Mouse (Mus musculus) frontal cortex, postnatal 36 days (tissue): ENCODE measurements at regions not wholly inside any gene's neighbourhood (a gene's known extent, or its start where the extent isn't known, plus 50 kb on each side); places are given as distances from the start of the nearest gene placed in this dataset.

Source experiments
- DNase-seq, 2 experiments: peaks; one replicate each; pipeline ENCODE4 v3.0.0; 2022; ENCODE audit warnings: low spot score in 2 of 2

DNA sequence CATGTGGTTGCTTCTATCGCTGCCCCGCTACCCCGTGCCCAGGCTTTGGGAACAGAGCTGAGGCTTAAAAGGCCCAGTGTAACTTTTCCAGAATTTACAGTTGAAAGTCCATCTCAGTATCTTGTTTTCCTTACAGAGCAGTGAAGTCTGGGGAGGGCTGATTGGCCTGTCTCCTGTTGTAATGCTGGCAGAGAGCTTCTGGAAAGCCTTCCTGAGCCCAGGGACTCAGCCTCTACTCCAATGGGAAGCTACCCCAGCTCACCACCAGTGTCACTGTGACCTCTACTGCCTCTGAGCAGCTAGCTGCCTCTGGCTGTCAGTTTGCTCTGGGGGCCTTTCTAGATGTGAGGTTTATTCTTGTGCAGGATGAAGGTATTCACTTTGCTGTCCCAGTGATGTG is 87.5 kb downstream of the Kcnrg start:
- DNase-seq: no peak

DNA sequence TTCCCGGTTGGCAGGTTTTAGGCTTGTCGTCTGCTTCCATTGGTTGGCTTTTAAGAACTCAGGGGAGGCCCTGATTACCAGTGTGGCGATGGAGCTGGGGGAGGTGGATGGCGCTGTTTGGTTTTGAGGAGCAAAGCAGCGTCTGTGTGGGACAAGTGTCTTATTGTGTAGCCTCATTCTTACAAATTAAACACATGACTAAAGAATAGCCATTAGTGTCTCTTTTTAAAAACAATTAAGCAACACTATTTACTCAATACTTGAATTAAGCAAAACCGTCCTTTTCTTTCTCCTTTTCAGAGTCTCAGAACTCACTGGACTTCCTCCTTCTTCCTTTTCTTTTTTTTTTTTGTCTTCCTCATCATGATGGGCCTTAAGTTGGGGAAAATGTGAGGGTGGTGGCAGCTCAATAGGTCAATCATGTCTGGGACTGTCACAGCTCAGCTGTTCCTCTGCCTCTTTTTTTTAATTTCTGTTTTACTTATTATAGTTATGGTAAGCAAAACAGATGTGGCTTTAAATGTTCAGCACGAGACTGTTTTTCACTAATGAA is 89.1 kb downstream of the Kcnrg start:
- DNase-seq: no peak

DNA sequence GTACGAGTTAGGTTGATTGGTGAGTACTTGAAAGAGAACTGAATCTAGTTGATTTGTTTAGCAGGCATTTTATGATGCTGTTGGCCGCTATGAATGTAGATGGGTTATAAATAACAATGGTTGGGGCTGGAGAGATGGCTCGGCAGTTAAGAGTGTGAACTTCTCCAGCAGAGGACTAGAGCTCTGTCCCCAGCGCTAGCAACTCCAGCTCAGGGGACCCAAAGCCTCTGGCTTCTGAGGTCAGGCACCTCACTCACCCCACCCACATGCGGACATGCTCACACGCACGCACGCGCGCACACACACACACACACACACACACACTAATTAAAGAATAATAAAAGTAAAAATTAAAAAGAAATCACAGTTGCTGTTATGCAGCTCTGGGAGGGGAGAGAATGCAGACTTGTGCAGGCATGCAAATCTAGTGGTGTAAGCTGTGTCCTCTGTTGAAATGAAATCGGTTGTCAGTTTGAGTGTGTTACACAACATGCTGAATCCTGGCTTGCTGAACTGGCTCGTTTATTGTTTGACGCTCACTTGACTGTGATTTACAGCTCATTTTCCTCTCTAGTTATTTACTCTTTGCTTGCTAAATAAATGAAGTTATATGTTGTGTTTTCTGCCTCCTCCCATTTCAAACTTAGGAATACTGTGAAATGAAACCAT is 89.8 kb downstream of the Kcnrg start:
- DNase-seq: no peak

DNA sequence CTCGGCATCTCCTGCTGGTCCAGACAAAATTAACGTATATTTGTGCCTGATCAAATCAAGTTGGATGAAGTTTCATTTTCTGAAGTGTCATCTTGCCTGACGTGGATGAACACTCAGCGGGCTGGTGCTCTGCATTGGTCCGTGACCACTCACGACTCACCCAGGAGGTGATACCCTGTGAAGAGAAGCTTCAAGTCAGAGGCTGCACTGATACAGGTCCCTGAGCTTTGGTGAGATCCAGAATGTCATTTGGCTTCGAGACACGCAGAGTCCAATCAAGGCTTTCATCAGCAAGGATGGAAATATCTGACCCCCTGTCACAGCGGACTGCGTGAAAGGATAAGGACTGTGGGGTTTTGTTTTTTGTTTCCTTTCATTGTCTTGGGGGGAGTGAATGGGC is 90.4 kb downstream of the Kcnrg start:
- no peak for DNase-seq

DNA sequence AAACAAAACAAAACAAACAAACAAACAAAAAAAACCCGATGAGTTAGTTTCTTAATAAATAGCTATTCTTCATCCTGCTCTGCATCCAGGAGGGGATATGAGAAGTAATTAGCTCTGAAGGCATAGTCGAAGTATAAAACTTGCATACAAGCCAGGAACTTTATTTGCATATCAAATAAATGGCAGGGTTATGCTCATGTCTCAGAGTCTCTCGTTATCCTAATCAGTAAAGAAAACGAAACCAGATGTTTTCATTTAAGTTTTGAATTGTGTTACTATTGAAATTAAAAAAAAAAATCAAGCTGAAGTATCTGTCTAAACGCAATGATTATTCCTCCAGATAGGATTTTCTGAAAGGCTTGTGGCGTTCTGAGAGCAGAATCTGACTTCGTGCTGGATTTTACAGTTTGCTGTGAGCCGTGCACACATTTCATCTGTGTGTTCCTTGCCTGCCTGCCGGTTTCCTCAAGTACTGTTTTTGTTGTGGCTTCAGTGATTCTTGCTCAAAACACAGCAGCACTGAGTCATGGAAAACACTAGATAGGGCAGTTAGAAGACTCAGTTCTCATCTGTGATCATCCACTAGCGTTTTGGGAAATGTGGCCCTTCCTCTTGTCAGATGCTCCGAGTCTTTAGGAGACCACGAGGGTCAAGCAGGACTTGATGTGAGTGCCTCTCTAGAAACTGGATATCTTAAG is 91.2 kb downstream of the Kcnrg start:
- no peak for DNase-seq

DNA sequence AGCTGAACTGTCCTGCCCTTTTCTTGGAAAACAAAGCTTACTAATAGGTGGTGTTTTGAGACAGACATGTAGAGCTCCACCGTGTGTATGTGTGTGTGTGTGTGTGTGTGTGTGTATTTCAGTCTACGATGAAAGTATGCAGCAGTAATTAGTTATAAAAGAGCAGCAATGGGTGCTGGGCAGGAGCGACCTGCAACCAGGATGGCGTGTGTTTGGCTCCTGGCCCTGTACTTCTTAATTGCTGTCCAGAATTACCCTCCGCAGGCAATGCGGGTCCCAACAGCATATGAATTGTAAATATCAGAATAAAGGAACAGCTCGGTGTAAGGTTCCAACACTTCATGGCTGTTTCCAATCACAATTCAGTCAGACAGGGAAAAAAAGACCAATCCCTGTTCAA is 92.4 kb downstream of the Kcnrg start:
- DNase-seq: no peak

DNA sequence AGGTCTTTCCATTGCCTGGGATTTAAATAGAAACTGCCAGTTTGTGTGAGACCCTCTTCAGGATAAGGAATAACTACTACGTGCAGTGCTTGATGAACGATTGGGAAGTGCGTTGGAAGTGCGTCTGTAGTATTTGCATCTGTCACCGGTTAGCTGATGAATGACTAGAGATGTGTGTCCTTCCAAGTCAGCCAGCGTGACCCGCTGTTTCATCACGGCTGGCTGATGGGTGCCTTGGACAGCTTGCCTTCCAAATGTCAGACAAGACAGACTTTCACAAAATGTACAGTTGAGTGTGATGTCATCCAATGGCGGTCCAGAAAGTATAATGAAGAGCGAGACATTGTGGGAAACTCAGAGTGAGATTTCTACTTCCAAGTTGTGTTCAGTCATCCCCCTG is 93.9 kb downstream of the Kcnrg start:
- DNase-seq: no peak

DNA sequence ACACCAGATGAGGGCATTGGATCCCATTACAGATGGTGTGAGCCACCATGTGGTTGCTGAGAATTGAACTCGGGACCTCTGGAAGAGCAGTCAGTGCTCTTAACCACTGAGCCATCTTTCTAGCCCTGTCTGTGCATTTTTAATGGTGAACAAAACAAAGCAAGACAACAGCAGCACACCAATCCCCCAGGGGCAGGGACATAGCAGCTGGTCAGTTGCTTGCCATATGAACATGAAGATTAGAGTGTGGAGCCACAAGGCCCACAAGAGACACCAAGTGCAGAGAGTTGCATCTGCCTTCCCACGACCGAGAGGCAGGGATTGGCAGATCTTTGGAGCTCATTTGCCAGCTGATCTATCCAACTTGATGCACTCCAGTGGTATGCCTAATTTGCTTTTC is 96.7 kb downstream of the Kcnrg start:
- no peak for DNase-seq

DNA sequence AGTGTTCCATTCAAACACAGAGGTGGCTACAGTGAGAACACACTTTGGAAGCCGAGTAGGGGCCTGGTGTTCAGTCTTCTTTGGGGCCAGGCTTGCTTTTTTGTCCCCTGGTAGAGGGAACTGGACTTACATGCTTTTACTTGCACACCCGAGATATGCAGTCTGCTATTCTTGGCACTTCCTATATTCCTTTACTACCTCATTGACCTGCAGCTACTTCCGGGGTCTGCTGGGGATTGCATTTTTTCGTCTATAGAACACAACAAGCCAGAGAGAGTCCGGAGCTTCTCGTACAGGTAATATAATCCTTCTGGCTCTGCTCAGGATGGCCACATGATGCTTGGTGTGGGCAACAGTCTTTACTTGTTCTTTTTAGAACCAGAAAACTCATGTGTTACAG is 99.7 kb downstream of the Kcnrg start:
- DNase-seq: no peak

DNA sequence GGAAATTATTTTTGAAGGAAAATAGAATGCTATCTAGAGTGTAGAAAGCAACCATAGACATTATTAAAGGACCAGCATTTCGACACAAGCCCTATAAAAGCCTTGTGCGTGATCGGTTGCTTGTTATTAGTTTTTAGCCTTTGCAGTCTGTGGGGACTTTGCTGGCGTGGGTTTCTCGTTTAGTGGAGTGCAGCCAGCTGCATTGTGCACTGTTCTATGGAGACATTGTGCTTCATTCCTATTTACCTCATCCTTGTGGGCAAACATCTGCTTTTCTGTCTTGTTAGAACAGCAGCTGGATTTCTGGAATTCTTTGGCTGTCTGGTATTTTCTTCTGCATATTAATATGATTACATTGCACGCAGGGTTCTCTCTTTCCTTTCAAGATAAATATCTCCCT is 101.1 kb downstream of the Kcnrg start:
- DNase-seq: no peak

DNA sequence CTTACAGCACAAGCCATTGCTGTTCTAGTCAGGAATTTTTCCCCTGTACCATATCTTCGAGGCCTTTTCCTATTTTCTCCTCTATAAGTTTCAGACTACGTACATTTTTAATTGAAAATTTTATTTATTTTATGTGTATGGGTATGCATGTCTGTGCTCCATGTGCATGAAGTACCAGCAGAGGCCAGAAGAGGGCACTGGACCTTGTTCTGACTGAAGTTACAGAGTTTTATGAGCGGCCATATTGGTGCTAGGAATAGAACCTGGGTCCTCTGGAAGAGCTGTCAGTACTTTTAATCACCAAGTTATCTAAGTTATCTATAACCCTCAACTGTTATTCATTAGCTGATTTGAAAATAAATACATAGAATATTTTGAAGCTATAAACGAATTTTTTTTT is 108.5 kb downstream of the Kcnrg start:
- no peak for DNase-seq

DNA sequence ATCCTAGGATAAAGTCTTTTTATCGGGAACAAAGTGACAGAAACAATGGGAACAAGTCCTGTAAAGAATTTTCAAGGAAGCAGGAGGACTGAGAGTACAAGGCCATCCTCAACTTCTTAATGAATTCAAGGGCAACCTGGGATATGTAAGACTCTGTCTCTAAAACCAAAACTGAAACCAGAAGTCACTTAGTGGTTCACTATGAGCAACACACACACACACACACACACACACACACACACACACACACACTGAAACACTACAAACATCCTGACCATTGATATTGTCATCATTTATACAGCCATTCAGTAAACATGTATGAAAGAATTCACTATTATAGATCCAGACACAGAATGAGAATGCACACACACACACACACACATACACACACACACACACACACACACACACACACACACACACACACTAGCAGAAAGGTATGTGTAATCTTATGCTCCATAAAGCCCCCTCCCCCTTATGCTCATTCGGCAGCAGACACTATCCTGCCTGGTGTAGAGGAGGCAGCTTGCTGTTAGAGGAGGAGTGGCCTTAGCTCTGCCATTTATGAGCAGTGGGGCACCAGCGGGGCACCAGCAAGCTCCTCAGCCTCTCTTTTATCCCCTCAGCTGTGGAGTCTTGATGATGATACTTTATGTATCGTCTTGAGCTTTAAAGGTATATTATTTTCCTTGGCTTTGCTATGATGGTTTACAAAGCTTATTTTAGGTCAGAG is 111.3 kb downstream of the Kcnrg start:
- no peak for DNase-seq

DNA sequence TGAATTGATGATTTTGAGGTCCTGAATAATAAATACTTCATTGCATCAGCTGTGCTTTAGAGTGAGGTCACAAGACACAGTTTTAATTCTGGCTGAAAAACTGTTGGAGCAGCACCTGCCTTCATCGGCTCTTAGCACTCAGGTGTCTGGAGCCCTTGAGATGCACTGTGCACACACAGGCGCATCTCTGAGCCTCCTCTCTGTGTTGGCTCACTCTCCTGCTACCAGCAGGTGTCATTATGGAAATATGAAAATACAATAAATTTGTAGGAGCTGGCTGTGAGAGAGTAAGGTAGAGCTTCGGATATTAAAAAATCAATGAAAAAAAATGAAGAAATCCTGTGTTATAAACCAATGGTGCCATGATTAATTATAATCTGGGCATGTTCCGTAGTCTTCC is 114.0 kb downstream of the Kcnrg start:
- no peak for DNase-seq

DNA sequence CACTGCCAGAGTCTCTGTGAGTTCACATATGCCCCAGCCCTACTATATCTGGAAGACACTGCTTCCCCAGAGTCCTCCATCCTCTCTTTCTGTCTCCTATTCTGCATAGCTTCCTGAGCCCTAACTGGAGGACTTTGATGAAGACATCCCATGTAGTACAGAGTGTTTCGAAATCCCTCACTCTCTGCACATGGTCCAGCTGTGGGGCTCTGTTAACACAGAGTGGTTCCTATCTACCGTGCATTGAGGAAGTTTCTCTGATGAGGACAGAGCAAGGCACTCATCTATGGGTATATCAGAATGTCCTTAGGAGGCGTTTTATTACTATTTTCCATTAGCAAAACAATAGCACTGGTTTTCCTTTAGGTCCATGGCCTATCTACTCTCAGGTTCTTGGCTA is 117.7 kb downstream of the Kcnrg start:
- no peak for DNase-seq

DNA sequence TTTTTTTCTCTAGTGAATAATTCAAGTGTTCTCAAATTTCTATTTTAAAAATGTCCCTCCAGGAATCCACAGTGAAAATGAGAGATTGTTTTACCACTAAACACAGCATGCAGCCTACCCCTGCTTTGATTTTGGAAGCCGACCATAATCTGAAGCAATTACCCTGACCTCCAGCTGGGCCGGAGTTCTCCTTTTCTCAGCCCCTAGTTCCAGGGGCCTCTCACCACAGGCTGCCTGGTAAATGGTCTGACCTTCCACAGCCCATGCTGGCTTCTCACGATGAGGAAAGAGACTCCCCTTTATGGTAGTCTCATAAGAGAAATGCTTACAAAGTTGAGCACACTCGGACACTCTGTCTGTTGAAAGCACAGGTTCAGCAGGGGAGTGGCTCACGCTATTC is 121.3 kb downstream of the Kcnrg start:
- no peak for DNase-seq

DNA sequence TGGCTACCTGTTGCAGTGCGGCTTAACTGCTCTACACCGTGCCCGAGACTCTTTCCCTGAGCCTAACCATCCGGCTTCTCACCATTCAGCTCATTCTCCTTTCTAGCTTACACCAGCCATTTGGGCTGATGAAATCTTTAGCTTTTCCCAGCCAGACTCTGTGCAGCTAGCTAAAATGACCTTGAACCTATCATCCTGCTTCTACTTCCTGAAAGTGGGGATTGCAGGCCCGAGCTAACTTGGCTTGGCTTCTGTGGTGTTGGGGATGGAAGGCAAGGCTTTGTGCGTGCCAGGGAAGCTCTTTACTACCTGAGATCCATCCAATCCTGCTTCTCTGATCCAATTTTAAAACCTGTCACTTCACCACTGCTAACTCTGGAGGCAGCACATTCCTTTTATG is 128.3 kb downstream of the Kcnrg start:
- DNase-seq: no peak

DNA sequence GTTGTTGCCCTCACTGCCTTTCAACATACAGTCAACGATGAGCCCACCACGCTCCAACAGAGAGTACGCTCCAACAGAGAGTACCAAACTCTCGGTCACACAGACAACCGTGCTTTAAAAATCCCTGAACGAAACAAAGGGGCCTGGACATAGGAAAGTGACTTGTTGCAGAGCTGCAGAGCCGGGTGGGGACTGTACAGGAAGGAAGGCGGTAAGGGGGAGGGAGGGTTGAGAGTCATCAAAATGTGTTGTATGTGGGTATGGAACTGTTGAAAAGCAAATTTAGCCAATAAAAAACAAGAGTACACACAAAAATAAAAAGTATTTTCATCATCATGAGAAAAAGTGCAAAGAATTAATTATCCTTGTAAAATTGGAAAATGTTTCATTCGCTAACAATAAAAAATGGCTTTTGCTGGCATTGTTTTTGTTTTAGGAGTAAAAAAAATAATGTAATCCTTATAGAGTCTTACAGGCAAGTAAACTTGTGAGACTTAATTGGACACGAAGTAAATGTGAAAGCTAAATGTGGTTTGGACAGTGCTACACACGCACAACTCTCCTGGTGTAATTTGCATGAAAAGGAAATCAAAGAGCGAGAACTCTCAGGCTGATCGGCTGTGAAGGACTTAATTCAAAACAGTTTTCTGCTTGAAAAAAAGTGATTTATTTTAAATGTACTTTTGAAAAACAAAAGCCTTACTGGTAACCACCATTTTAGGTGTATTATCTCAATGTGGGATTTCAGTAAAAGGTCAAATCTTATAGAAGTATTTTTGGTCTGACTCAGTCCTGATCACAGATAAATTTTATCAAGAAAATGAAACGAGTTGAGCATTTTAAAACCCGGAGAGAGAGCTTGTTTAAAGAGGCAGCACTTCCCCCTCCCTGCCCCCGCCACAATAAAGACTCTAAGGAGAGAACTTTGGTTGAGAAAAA is 129.4 kb downstream of the Kcnrg start:
- DNase-seq: no peak

DNA sequence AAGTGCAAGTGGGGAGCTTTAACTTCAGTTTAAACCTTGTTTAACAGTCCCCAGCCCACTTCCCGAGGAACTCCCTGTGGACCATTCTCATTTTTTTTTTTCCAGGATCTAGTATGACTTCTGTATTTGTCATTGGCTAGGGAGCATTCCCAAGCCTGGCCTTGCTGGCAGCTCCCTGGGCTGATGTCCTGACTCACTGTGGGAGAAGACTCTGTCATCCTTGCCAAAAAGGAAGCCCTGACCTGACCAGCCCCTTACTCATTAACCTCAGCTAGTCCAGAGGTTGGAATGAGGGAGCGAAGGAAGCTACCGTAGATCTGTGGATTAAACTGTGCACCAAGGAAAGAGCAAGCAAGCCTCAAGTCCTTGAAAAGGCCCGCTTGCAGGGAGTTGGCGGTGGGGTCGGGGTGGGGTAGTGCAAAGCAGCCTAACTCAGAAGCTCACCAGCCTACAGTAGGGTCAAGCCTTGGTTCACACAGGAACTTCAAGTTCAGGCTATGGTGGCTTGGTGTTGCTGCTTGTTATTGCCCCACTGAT is 130.3 kb downstream of the Kcnrg start:
- DNase-seq: no peak

DNA sequence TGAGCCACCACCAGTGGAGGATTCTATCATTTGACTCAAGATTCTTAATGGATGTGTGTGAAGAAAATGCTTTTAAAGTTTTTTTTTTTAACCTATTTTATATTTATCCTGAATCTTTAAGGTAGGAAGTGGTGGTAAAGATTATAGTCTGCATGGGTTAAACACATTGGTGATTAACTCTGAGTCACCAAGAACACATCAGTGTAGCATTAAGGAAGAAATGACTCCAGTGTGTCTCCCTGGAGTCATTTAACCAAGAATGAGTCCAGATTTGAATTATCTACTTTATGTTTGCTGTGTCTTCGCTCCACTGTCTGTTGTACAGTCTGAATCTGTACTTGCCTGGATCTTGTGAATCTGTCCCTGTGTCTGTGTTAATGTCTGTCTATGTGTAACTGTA is 132.2 kb downstream of the Kcnrg start:
- no peak for DNase-seq

DNA sequence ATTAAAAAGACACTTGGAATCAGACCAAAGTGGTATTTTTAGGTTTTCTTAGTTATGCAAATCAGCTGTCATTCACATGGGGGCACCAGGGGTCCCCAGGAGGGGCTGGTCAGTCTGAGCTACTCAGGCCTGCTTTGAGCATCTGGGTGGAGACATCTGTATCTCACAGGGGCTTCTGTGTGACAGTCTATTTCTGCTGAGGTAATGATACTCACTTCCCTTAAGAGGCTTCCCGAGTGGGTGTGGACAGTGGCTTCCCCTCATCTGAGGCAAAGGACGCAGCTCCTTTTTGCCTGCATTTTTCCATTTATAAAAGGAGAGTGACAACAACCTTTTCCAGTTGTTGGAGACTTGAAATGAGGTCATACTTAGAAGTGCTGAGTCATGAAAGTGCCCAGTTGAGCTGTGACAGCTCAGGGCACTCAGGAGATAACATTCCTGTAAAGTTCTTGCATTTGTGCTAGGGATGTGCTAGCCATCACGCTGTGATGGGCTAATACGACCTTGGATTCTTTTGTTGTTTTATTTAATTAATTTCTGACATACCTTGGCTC is 136.7 kb downstream of the Kcnrg start:
- DNase-seq: no peak

DNA sequence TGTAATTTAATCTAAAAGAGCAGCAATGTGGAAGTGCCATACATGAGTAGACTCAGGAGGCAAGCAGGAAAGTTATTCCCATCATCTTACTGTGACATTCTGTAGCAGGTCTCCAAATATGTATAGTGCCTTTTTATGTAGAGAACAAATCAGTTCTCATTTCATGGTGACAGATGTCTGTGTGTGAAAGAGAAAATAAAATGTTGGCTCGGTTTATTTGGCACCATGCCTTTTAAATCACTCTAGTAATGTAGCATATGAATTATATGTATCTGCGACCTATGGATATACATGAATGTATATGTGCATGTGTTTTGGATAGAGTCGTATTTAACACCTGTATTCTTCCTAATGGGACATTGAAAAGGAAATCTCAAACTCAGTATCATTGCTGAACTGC is 146.2 kb downstream of the Kcnrg start:
- DNase-seq: no peak
